Mouse (Mus musculus): ENCODE results near the gene Vav3. TPM values are rescaled to one million over a fixed set of nuclear protein-coding genes. Genes with fewer than 3 reads are reported as not detected.
"Not testable (repeated sequence)": the region's sequence is repeated elsewhere in the genome, so short reads cannot be mapped to it uniquely, and the experiment has no call there.

Vav3 gene
- polyA plus RNA-seq, 1 experiment from 2014 or later, result 7.0 TPM

GRCm38 (mm10) chr3:109401527-109401926 is 61.1 kb downstream of the Vav3 start:
- H3K27me3 ChIP-seq (replicated peaks), result no peaks in the 10 kb centered on the region
- ATAC-seq, result no peak

GRCm38 (mm10) chr3:109411294-109411693 is 70.8 kb downstream of the Vav3 start:
- H3K4me1 ChIP-seq, result no peaks in the 10 kb centered on the region
- H3K4me3 ChIP-seq, result no peak overlapping the region
- 59% methylated on average over 3 of the region's 3 CpGs for WGBS (ENCODE audit: insufficient replicate concordance)
- no peaks in the 10 kb centered on the region for H3K27me3 ChIP-seq (replicated peaks)
- H3K4me2 ChIP-seq, result no peak overlapping the region
- no peaks in the 10 kb centered on the region for H3K9me3 ChIP-seq (replicated peaks)
- no peaks in the 10 kb centered on the region for H3K36me3 ChIP-seq
- ATAC-seq, result no peak
- H3K27ac ChIP-seq, result no peak overlapping the region
- no peak overlapping the region for H3K9ac ChIP-seq

More at GRCm38 (mm10) chr3:109401527-109401926, 61.1 kb downstream of the Vav3 start:
- WGBS (ENCODE audit: insufficient replicate concordance), result 80% methylated on average over 5 of the region's 5 CpGs
- Histone ChIP-seq H3K9ac (no peak overlapping the region), H3K36me3 (no peaks in the 10 kb centered on the region), H3K27ac (no peak overlapping the region), H3K9me3 (replicated peaks) (no peaks in the 10 kb centered on the region), H3K4me1 (no peaks in the 10 kb centered on the region), H3K4me3 (no peak overlapping the region), H3K4me2 (no peak overlapping the region)

- Histone ChIP-seq H3K9ac (no peak overlapping the region), H3K4me1 (no peaks in the 10 kb centered on the region), H3K4me2 (no peak overlapping the region), H3K27me3 (replicated peaks) (no peaks in the 10 kb centered on the region), H3K9me3 (replicated peaks) (no peaks in the 10 kb centered on the region), H3K27ac (no peak overlapping the region), H3K4me3 (no peak overlapping the region), H3K36me3 (no peaks in the 10 kb centered on the region)
- 68% methylated on average over 3 of the region's 3 CpGs for WGBS (ENCODE audit: insufficient replicate concordance)
- ATAC-seq, result no peak
Measured at GRCm38 (mm10) chr3:109420403-109420802, 80.0 kb downstream of the Vav3 start.

- Histone ChIP-seq H3K4me1 (no peaks in the 10 kb centered on the region), H3K9ac (no peak overlapping the region), H3K4me2 (no peak overlapping the region), H3K4me3 (no peak overlapping the region), H3K27ac (no peak overlapping the region), H3K9me3 (replicated peaks) (no peaks in the 10 kb centered on the region), H3K27me3 (replicated peaks) (no peaks in the 10 kb centered on the region), H3K36me3 (no peaks in the 10 kb centered on the region)
- no peak for ATAC-seq
- WGBS (ENCODE audit: insufficient replicate concordance), result 45% methylated on average over 3 of the region's 3 CpGs
Measured at GRCm38 (mm10) chr3:109421019-109421418, 80.6 kb downstream of the Vav3 start.

GRCm38 (mm10) chr3:109423440-109424079 is 83.1 kb downstream of the Vav3 start:
- ATAC-seq, result no peak
- Histone ChIP-seq H3K36me3 (no peaks in the 10 kb centered on the region), H3K4me1 (no peaks in the 10 kb centered on the region), H3K9ac (no peak overlapping the region), H3K27me3 (replicated peaks) (no peaks in the 10 kb centered on the region), H3K4me2 (no peak overlapping the region), H3K9me3 (replicated peaks) (no peaks in the 10 kb centered on the region), H3K27ac (no peak overlapping the region), H3K4me3 (no peak overlapping the region)
- WGBS (ENCODE audit: insufficient replicate concordance), result 80% methylated on average over 5 of the region's 5 CpGs

GRCm38 (mm10) chr3:109431285-109431684 is 90.8 kb downstream of the Vav3 start:
- no peaks in the 10 kb centered on the region for H3K9me3 ChIP-seq (replicated peaks)
- no peak overlapping the region for H3K27ac ChIP-seq
- no peaks in the 10 kb centered on the region for H3K27me3 ChIP-seq (replicated peaks)
- ATAC-seq, result no peak
- 70% methylated on average over 1 of the region's 1 CpGs for WGBS (ENCODE audit: insufficient replicate concordance)
- no peak overlapping the region for H3K9ac ChIP-seq
- no peak overlapping the region for H3K4me2 ChIP-seq
- H3K4me1 ChIP-seq, result no peaks in the 10 kb centered on the region
- no peak overlapping the region for H3K4me3 ChIP-seq
- H3K36me3 ChIP-seq, result no peaks in the 10 kb centered on the region

GRCm38 (mm10) chr3:109438552-109438951 is 98.1 kb downstream of the Vav3 start:
- H3K9ac ChIP-seq, result no peak overlapping the region
- no peak for ATAC-seq
- 0 out of 2 replicates have a peak, but pooled peaks cover 5% of the 10 kb centered on the region for H3K4me1 ChIP-seq
- no peak overlapping the region for H3K4me2 ChIP-seq
- H3K27ac ChIP-seq, result no peak overlapping the region
- no peak overlapping the region for H3K4me3 ChIP-seq
- no peaks in the 10 kb centered on the region for H3K36me3 ChIP-seq
- WGBS (ENCODE audit: insufficient replicate concordance), result 63% methylated on average over 2 of the region's 2 CpGs
- no peaks in the 10 kb centered on the region for H3K9me3 ChIP-seq (replicated peaks)
- no peaks in the 10 kb centered on the region for H3K27me3 ChIP-seq (replicated peaks)

GRCm38 (mm10) chr3:109439253-109439652 is 98.8 kb downstream of the Vav3 start:
- WGBS (ENCODE audit: insufficient replicate concordance), result 29% methylated on average over 8 of the region's 8 CpGs
- ATAC-seq, result no peak
- Histone ChIP-seq H3K27me3 (replicated peaks) (no peaks in the 10 kb centered on the region), H3K36me3 (no peaks in the 10 kb centered on the region), H3K4me1 (0 out of 2 replicates have a peak, but pooled peaks cover 5% of the 10 kb centered on the region), H3K4me3 (no peak overlapping the region), H3K9ac (no peak overlapping the region), H3K4me2 (no peak overlapping the region), H3K9me3 (replicated peaks) (no peaks in the 10 kb centered on the region), H3K27ac (no peak overlapping the region)

GRCm38 (mm10) chr3:109440001-109440400 is 99.5 kb downstream of the Vav3 start:
- 71% methylated on average over 6 of the region's 6 CpGs for WGBS (ENCODE audit: insufficient replicate concordance)
- Histone ChIP-seq H3K4me2 (no peak overlapping the region), H3K27me3 (replicated peaks) (no peaks in the 10 kb centered on the region), H3K9me3 (replicated peaks) (no peaks in the 10 kb centered on the region), H3K4me1 (0 out of 2 replicates have a peak, but pooled peaks cover 5% of the 10 kb centered on the region), H3K4me3 (no peak overlapping the region), H3K36me3 (no peaks in the 10 kb centered on the region), H3K9ac (no peak overlapping the region), H3K27ac (no peak overlapping the region)
- ATAC-seq, result no peak

GRCm38 (mm10) chr3:109444077-109444476 is 103.6 kb downstream of the Vav3 start:
- Histone ChIP-seq H3K4me1 (0 out of 2 replicates have a peak, but pooled peaks cover 2% of the 10 kb centered on the region), H3K9me3 (replicated peaks) (no peaks in the 10 kb centered on the region), H3K4me2 (no peak overlapping the region), H3K9ac (no peak overlapping the region), H3K36me3 (no peaks in the 10 kb centered on the region), H3K27me3 (replicated peaks) (no peaks in the 10 kb centered on the region), H3K27ac (no peak overlapping the region), H3K4me3 (no peak overlapping the region)
- WGBS (ENCODE audit: insufficient replicate concordance), result 63% methylated on average over 3 of the region's 3 CpGs
- ATAC-seq, result no peak

- Histone ChIP-seq H3K4me3 (no peak overlapping the region), H3K4me1 (no peaks in the 10 kb centered on the region), H3K9ac (no peak overlapping the region), H3K27me3 (replicated peaks) (no peaks in the 10 kb centered on the region), H3K27ac (no peak overlapping the region), H3K36me3 (no peaks in the 10 kb centered on the region), H3K9me3 (replicated peaks) (no peaks in the 10 kb centered on the region), H3K4me2 (no peak overlapping the region)
- 51% methylated on average over 4 of the region's 4 CpGs for WGBS (ENCODE audit: insufficient replicate concordance)
- no peak for ATAC-seq
Measured at GRCm38 (mm10) chr3:109446903-109447302, 106.5 kb downstream of the Vav3 start.

- H3K4me2 ChIP-seq; H3K4me3 ChIP-seq; H3K4me1 ChIP-seq; H3K9me3 ChIP-seq (replicated peaks); H3K27me3 ChIP-seq (replicated peaks); ATAC-seq; H3K9ac ChIP-seq; H3K27ac ChIP-seq; H3K36me3 ChIP-seq: not testable (repeated sequence)
- 49% methylated on average over 5 of the region's 5 CpGs for WGBS (ENCODE audit: insufficient replicate concordance)
Measured at GRCm38 (mm10) chr3:109448249-109448648, 107.8 kb downstream of the Vav3 start.

- ATAC-seq, result no peak
- H3K9me3 ChIP-seq (replicated peaks), result no peaks in the 10 kb centered on the region
- H3K27ac ChIP-seq, result no peak overlapping the region
- no peak overlapping the region for H3K4me3 ChIP-seq
- no peaks in the 10 kb centered on the region for H3K27me3 ChIP-seq (replicated peaks)
- H3K36me3 ChIP-seq, result no peaks in the 10 kb centered on the region
- WGBS (ENCODE audit: insufficient replicate concordance), result 12% methylated on average over 2 of the region's 2 CpGs
- no peaks in the 10 kb centered on the region for H3K4me1 ChIP-seq
- no peak overlapping the region for H3K4me2 ChIP-seq
- no peak overlapping the region for H3K9ac ChIP-seq
Measured at GRCm38 (mm10) chr3:109451966-109452365, 111.5 kb downstream of the Vav3 start.

All from liver, embryonic 12.5 days (tissue).